Mouse (Mus musculus): ENCODE measurements at regions not wholly inside any gene's neighbourhood (a gene's known extent, or its start where the extent isn't known, plus 50 kb on each side); places are given as distances from the start of the nearest gene placed in this dataset.

DNA sequence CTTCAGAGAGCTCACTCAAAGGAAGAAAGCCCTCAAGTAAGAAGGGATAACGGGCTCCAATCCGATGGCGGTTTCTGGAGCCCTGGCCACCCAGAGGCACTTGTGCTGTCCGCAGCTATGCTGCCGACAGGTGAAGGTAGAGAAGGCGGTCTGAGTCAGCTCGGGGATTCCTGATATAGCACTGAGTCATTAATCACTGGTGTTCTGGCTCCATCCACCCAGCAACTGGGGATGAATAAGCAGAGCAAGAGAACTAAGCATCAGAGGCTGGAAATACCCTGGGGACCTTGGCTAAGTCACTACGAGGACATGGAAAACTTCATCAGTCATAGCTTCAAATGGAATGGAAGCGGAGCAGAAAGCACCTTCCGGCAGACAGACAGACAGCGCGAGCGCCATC lies 122.5 kb upstream of the Runx1 start:
- 0 out of 2 replicates have a peak, but pooled peaks cover 2% of the 10 kb centered on the region for H3K4me1 ChIP-seq
- no peak overlapping the region for H3K4me3 ChIP-seq (replicated peaks)
- 96% methylated on average over 13 of the region's 13 CpGs for WGBS
- no peak overlapping the region for H3K9ac ChIP-seq (replicated peaks)
- no peak overlapping the region for H3K4me2 ChIP-seq
- no peaks in the 10 kb centered on the region for H3K9me3 ChIP-seq (replicated peaks)
- H3K27ac ChIP-seq (replicated peaks) = no peak overlapping the region
- no peaks in the 10 kb centered on the region for H3K27me3 ChIP-seq (replicated peaks)
- ATAC-seq (ENCODE audit: low FRiP score) = no peak
- no peaks in the 10 kb centered on the region for H3K36me3 ChIP-seq

DNA sequence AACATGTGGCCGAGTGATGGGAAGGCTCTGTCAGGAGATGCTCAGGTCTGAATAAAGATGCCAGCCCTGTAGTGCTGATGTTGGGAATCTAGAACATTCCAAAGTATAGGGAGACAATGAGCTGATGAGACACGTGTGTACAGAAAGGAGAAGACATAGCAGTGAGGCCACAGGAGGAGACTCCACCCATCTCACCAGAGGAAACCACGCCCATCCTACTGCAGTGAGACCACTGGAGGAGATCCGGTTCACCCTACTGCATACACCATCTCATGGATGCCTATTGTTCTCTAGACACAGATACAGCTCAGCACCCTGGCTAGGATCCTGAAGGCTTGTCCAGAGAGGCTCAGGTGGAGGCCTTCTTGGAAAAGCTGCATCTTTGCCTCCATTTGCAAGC lies 120.6 kb upstream of the Runx1 start:
- Histone ChIP-seq H3K9ac (replicated peaks) (no peak overlapping the region), H3K27ac (replicated peaks) (no peak overlapping the region), H3K9me3 (replicated peaks) (no peaks in the 10 kb centered on the region), H3K4me3 (replicated peaks) (no peak overlapping the region), H3K36me3 (no peaks in the 10 kb centered on the region), H3K4me2 (no peak overlapping the region), H3K4me1 (no peaks in the 10 kb centered on the region), H3K27me3 (replicated peaks) (no peaks in the 10 kb centered on the region)
- 82% methylated on average over 4 of the region's 4 CpGs for WGBS
- no peak for ATAC-seq (ENCODE audit: low FRiP score)

DNA sequence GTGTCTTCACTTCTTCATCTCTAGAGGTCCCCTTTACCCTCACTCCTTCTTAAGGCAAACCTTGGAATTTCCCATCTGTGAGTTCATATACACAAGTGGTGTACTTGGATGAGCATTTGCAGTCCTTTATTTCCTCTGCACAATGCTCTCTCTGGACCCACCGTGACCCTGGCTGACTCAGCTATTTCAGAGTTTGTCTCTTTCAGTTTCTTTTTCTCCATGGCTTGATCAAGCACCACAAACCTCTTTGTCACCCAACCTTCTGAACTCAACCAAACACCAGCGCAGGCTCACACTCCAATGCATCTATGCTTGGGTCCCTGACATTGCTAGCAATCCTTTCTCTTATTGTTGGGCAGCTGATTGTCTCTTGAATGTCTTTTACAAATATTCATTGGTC lies 118.0 kb upstream of the Runx1 start:
- Histone ChIP-seq H3K4me3 (replicated peaks) (no peak overlapping the region), H3K36me3 (no peaks in the 10 kb centered on the region), H3K4me2 (no peak overlapping the region), H3K27ac (replicated peaks) (no peak overlapping the region), H3K27me3 (replicated peaks) (no peaks in the 10 kb centered on the region), H3K9me3 (replicated peaks) (no peaks in the 10 kb centered on the region), H3K4me1 (0 out of 2 replicates have a peak, but pooled peaks cover 5% of the 10 kb centered on the region), H3K9ac (replicated peaks) (no peak overlapping the region)
- WGBS = 62% methylated on average over 2 of the region's 2 CpGs
- no peak for ATAC-seq (ENCODE audit: low FRiP score)

DNA sequence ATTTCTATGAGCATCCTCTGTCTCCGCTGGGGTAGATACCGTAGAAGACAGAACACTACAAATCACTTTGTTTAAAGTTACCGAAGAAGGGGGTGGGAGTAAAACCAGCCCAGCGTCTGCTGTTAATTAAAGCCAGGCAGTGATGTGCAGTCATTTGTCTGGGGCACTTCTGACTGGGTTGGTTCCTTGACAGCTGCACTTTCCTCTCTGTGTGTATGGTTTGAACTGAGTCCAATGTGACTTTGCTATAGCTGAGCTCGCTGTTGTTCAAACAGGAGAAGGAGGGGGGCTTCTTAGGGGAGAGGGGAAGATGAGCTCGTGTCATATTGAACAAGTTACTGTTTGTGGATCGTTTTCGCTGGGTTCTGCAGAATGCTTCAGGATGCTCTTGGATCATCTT lies 113.7 kb upstream of the Runx1 start:
- Histone ChIP-seq H3K27me3 (replicated peaks) (no peaks in the 10 kb centered on the region), H3K9ac (replicated peaks) (no peak overlapping the region), H3K4me1 (0 out of 2 replicates have a peak, but pooled peaks cover 5% of the 10 kb centered on the region), H3K27ac (replicated peaks) (no peak overlapping the region), H3K4me3 (replicated peaks) (no peak overlapping the region), H3K36me3 (no peaks in the 10 kb centered on the region), H3K4me2 (no peak overlapping the region), H3K9me3 (replicated peaks) (no peaks in the 10 kb centered on the region)
- WGBS = 55% methylated on average over 8 of the region's 8 CpGs
- ATAC-seq (ENCODE audit: low FRiP score) = no peak

DNA sequence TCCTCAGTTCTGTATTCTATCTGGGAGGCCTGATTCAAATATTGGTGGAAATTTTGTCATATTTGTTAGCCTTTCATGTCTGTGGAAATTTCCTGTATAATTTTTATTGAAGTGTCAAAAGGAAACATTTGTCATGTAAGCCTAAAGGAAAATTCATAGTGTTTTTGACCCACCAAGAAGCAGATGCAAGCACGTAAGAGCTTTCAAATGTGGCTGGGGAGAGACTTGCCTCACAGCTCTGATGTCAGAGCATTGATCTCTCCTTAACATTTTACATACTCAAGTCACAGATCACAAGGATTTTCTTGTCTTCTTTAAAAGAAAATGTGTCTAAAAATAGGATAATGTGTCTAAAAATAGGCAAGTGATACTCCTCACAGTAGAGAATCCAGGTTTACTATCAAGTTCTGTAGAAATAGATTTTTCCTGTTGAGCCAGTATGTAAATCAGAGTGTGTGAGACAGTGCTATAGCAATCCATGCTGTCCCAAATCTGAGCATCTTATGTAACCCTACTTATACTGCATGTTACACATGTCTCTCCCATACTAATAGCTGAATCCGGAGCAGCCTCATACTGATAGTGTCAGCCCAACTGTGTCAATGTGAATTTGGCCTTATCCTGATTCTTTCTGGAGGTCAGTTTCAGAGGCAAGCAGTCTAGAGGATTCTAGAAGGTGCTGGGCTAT lies 110.0 kb upstream of the Runx1 start:
- 89% methylated on average over 2 of the region's 2 CpGs for WGBS
- Histone ChIP-seq H3K9me3 (replicated peaks) (no peaks in the 10 kb centered on the region), H3K9ac (replicated peaks) (no peak overlapping the region), H3K4me1 (0 out of 2 replicates have a peak, but pooled peaks cover 5% of the 10 kb centered on the region), H3K27me3 (replicated peaks) (no peaks in the 10 kb centered on the region), H3K27ac (replicated peaks) (no peak overlapping the region), H3K4me3 (replicated peaks) (no peak overlapping the region), H3K36me3 (no peaks in the 10 kb centered on the region), H3K4me2 (no peak overlapping the region)
- no peak for ATAC-seq (ENCODE audit: low FRiP score)

DNA sequence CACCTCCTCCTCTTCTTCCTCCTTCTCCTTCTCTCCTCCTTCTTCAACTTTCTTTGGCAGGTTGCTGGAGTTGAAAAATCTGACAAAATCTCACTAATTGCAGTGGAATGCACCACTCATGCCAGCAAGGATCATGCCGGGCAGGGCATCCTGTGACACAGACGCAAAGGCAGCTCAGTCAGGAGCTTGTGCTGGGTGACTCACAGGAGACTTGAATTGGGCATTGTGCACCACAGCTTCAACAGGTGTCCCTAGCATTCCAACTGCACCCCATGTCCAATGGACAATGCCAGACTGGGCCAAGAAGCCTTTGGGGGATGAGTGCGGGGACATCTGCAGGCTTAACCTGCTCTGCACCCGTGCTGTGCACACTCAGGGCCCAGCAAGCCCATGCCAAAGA lies 104.2 kb upstream of the Runx1 start:
- no peak overlapping the region for H3K4me2 ChIP-seq
- H3K27ac ChIP-seq (replicated peaks) = no peak overlapping the region
- H3K36me3 ChIP-seq = no peaks in the 10 kb centered on the region
- no peak overlapping the region for H3K9ac ChIP-seq (replicated peaks)
- no peaks in the 10 kb centered on the region for H3K9me3 ChIP-seq (replicated peaks)
- no peak overlapping the region for H3K4me3 ChIP-seq (replicated peaks)
- H3K4me1 ChIP-seq = peaks cover 7% of the 10 kb centered on the region; the same call in 1 of the 2 replicates
- H3K27me3 ChIP-seq (replicated peaks) = no peaks in the 10 kb centered on the region
- WGBS = 94% methylated on average over 4 of the region's 4 CpGs
- ATAC-seq (ENCODE audit: low FRiP score) = no peak

DNA sequence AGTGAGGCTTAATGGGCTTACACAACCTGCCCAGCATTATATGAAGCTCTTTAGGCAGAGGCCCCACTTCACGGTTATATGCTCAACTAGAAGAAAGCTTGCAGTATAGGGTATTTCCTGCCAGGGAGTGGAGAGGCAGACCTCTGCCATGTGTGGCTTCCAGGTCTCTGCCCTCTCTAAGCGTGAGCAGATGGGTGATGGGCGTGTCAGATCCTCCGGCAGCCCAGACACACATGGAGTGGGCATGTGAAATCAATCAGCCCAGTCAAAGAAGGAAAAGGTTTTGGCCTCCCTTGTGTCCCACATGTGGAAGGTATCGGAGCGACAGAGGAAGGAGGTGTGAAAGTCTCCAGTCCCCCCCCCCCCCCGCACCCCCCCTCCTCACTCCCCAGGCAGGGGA lies 102.3 kb upstream of the Runx1 start:
- no peaks in the 10 kb centered on the region for H3K27me3 ChIP-seq (replicated peaks)
- 65% methylated on average over 7 of the region's 7 CpGs for WGBS
- no peaks in the 10 kb centered on the region for H3K9me3 ChIP-seq (replicated peaks)
- no peak overlapping the region for H3K27ac ChIP-seq (replicated peaks)
- H3K36me3 ChIP-seq = no peaks in the 10 kb centered on the region
- H3K4me3 ChIP-seq (replicated peaks) = no peak overlapping the region
- no peak overlapping the region for H3K9ac ChIP-seq (replicated peaks)
- ATAC-seq (ENCODE audit: low FRiP score) = no peak
- H3K4me1 ChIP-seq = peaks cover 7% of the 10 kb centered on the region; the same call in 1 of the 2 replicates
- no peak overlapping the region for H3K4me2 ChIP-seq

DNA sequence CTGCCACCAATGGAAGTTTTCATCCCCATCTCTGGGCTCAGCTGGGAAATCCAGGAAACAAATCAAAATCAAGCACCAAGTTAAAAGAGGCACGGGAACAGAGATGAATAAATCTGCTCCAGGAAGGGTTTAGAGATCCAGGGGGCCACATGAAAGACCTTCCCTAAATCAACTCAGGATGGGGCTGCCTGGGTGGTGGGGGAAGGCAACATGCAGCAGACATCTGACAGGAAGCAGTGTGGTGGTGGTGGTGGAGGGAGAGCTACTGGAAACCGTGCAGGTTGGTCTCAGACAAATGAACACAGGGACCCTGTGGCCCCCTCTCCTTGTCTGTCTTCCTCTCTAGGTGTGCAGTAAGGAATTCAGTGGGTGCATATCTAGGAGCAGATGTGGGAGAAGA lies 101.7 kb upstream of the Runx1 start:
- no peak overlapping the region for H3K4me2 ChIP-seq
- H3K4me3 ChIP-seq (replicated peaks) = no peak overlapping the region
- H3K27me3 ChIP-seq (replicated peaks) = no peaks in the 10 kb centered on the region
- no peaks in the 10 kb centered on the region for H3K36me3 ChIP-seq
- 26% methylated on average over 2 of the region's 2 CpGs for WGBS
- no peak overlapping the region for H3K9ac ChIP-seq (replicated peaks)
- no peaks in the 10 kb centered on the region for H3K9me3 ChIP-seq (replicated peaks)
- no peak overlapping the region for H3K27ac ChIP-seq (replicated peaks)
- ATAC-seq (ENCODE audit: low FRiP score) = no peak
- H3K4me1 ChIP-seq = peaks cover 7% of the 10 kb centered on the region; the same call in 1 of the 2 replicates

DNA sequence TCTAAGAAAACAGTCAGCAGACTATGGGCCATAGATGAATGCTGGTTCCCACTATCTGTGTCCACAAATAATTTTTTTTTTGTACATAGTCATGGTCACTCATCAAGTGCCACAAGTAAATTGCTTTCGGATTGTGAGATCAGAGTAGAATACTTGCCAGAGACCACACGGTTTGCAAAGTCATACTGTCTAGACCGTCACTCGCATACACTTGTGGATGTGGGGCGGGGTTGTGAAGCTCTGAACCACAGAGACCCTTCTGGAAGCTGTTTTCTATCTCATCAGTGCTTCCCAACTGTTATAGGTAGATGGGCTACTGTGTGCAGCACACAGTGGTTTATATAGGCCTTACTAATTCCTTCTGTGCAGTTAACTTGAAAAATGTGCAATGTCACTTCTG lies 100.9 kb upstream of the Runx1 start:
- Histone ChIP-seq H3K27ac (replicated peaks) (no peak overlapping the region), H3K4me1 (peaks cover 7% of the 10 kb centered on the region; the same call in 1 of the 2 replicates), H3K27me3 (replicated peaks) (no peaks in the 10 kb centered on the region), H3K36me3 (no peaks in the 10 kb centered on the region), H3K9me3 (replicated peaks) (no peaks in the 10 kb centered on the region), H3K4me3 (replicated peaks) (no peak overlapping the region), H3K9ac (replicated peaks) (no peak overlapping the region), H3K4me2 (no peak overlapping the region)
- no peak for ATAC-seq (ENCODE audit: low FRiP score)
- 84% methylated on average over 5 of the region's 5 CpGs for WGBS

DNA sequence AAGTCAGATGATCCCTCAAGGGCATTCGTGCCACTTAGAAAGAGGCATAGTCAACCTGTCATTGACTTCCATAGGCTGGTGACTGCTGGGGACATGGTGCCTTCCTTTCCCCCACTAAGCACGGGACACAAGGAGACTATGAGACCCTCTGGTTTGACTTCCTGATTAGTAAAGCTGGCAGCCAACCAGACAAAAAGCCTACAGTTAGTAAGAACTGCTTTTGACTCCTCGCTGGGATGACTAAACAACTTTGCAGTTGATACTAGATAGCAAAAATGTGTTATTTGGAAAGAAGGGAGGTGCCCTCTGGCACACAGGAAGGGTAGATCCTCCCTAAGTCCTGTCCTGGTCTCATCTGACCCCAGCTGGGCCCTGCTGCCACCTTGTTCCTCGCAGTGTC lies 95.0 kb upstream of the Runx1 start:
- Histone ChIP-seq H3K4me3 (replicated peaks) (no peak overlapping the region), H3K27ac (replicated peaks) (no peak overlapping the region), H3K9me3 (replicated peaks) (no peaks in the 10 kb centered on the region), H3K27me3 (replicated peaks) (no peaks in the 10 kb centered on the region), H3K36me3 (no peaks in the 10 kb centered on the region), H3K4me1 (no peaks in the 10 kb centered on the region), H3K4me2 (no peak overlapping the region), H3K9ac (replicated peaks) (no peak overlapping the region)
- 90% methylated on average over 4 of the region's 4 CpGs for WGBS
- no peak for ATAC-seq (ENCODE audit: low FRiP score)

DNA sequence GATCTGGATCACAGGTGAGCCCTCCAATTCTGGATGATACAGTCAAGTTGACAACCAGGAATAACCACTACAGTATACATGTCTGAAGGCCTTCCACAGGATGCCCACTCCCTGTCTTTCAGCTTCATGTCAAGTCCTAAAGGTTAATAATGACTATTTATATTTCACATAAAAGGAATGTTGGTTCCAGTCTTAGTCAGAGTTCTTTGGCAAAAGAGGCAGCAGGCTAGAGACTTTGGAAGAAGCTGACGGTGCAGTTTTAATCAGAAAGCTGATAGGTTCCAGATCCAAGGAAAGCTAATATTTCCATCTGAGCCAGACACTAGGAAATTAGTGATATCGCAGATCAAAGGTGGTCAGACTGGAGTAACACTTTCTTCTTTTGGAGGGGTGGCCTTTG lies 91.4 kb upstream of the Runx1 start:
- WGBS = 95% methylated on average over 2 of the region's 2 CpGs
- Histone ChIP-seq H3K4me1 (no peaks in the 10 kb centered on the region), H3K9ac (replicated peaks) (no peak overlapping the region), H3K4me3 (replicated peaks) (no peak overlapping the region), H3K27me3 (replicated peaks) (no peaks in the 10 kb centered on the region), H3K36me3 (no peaks in the 10 kb centered on the region), H3K27ac (replicated peaks) (no peak overlapping the region), H3K9me3 (replicated peaks) (no peaks in the 10 kb centered on the region), H3K4me2 (no peak overlapping the region)
- ATAC-seq (ENCODE audit: low FRiP score) = no peak

DNA sequence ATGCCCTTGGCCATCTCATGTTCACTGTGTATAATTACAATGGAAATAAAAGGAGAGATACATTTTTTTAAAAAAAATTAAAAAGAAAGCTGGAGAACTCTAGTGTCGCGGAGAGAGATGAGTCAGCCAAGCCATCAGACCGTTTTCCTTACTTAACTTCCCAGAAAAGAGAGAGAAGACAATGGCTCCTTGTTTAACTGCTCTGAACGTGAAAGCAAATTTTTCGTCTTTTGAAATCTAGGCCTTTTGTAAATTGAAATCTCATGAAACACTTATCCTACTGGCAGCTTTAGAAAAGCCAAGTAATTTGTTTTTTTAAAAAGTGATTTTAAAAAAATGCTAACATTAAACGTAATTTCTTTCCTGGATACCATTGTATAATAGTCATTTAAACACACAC lies 89.7 kb upstream of the Runx1 start:
- ATAC-seq (ENCODE audit: low FRiP score) = no peak
- H3K4me1 ChIP-seq = no peaks in the 10 kb centered on the region
- WGBS = 76% methylated on average over 6 of the region's 6 CpGs
- no peak overlapping the region for H3K9ac ChIP-seq (replicated peaks)
- H3K27ac ChIP-seq (replicated peaks) = no peak overlapping the region
- no peak overlapping the region for H3K4me2 ChIP-seq
- no peak overlapping the region for H3K4me3 ChIP-seq (replicated peaks)
- no peaks in the 10 kb centered on the region for H3K27me3 ChIP-seq (replicated peaks)
- H3K9me3 ChIP-seq (replicated peaks) = no peaks in the 10 kb centered on the region
- no peaks in the 10 kb centered on the region for H3K36me3 ChIP-seq

All from neural tube, embryonic 15.5 days (tissue).